Mouse (Mus musculus) MEL-GATA-1-ER (cell line): Measurements from ENCODE around the gene Gsap.
A peak's percentile ranks its signal among the peaks of the same experiment; 100 is the strongest.
"Not testable (repeated sequence)": the region's sequence is repeated elsewhere in the genome, so short reads cannot be mapped to it uniquely, and the experiment has no call there.

Source experiments
- DNase-seq: peaks from one replicate; pipeline ENCODE4 v3.0.0-alpha.2; 2012; ENCODE audit warnings: low read depth; ENCODE audit errors: extremely low read depth

Gsap gene

GRCm38 (mm10) chr5:21185764-21186685 is at the start of gene Gsap:
TSS of gene Gsap (plus strand) at chr5:21186255.
- DNase-seq = peak; percentile 53

- DNase-seq = no peak
These were observed 49.5 kb upstream of the Gsap start for GRCm38 (mm10) chr5:21136575-21136974.

- no peak for DNase-seq
These were observed 46.5 kb upstream of the Gsap start for GRCm38 (mm10) chr5:21139505-21139904.

DNA sequence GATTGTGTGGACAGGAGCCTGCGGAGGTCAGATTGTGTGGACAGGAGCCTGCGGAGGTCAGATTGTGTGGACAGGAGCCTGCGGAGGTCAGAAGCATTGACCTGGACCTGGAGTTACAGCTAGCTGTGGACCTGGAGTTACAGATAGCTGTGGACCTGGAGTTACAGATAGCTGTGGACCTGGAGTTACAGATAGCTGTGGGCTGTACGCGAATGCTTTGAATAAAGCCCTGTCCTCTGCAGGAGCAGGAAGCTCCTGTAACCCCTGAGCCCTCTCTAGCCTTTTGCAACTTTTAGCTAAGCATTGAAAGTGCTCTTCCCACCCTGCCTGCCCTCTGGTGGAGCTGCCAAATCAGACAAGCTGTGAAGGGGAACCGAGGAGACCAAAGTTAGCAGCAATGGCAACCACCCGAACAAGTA is 44.9 kb upstream of the Gsap start:
- not testable (repeated sequence) for DNase-seq

DNA sequence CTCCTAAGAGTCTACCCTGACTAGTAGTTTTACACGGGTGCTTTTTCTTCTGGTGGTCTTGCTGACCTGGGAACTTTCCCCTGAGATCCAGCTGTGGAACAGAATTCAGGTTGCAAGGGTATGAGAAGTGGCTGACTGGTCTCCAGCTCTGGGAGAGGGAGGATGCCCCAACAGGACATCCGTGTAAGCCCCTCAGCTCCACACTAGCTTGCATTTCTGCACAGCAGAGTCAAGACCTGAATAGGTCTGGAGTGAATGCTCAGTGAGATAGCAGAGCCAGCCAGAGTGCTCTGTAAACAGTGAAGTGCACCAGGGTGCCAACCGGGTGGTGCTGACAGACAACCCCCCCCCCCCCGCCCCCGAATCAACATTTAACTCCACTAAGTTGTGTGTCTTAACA is 44.4 kb upstream of the Gsap start:
- DNase-seq = no peak

DNA sequence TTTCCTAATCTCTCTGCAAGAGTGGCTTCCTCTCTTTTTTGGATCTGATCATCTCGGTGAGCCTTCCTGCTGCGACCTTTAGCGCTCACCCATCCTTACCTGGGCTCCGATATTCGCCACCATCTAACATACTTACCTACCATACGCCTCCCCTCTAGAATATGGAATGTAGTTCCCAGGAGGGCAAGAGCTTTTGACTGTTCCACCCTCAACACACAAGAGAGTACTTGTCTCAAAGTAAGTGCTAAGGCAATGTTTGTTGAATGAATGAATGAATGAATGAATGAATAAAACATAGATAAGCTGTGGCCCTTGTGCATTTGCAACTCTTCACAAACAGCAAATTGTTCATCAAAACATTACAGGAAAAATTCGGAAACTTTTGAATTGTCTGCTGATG is 43.0 kb upstream of the Gsap start:
- no peak for DNase-seq

DNA sequence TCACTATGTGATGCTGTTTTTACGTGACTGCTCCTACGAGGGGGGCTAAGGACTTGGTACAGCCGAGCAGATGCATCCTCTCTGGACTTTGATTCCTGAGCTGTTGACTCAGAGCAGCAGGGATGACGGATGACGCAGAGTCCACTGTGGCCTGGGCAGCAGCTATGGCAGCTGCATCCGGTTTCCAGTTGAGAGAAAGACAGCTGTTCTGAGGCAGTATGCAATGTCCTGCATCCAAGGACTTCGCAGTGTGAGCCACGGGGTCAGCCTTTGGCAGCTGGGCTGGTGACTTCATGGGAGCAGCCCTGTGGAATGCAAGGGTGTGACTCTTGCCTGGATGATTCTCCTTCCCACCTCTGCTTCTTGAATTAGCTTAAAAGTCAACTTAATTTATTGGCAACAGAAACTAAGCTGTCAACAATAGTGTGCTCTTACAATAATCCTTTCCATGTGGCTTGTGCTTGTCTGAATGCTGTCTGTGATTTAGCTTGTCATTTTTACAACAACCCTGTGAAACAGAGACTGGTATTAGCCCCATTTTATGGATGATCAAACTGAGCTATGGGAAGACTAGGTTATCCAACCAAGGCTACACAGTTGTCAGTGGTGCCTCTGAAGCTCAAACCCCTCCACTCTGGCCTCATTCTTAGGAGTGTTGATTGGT is 41.4 kb upstream of the Gsap start:
- DNase-seq = no peak

GRCm38 (mm10) chr5:21148358-21148757 is 37.7 kb upstream of the Gsap start:
- DNase-seq = no peak

- no peak for DNase-seq
These were observed 32.4 kb upstream of the Gsap start for GRCm38 (mm10) chr5:21153672-21154071.

DNA sequence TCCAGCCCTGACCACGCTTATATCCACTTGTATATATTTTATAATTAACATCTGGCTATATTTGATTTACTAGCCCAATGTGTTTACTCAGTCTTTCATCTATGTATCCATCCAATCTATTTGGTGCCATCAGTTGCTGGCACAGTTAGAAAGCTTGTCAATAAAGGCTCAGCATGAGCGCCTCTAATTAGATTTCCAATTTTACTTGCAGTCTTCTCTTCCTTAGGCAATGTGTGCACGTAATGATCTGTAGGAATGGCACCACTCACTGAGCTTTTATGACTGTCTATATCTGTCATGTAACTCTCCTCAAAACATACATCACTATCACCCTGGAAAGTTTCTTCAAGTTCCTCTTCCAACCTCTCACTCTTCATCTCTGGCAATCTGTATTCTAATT is 29.3 kb upstream of the Gsap start:
- DNase-seq = no peak

GRCm38 (mm10) chr5:21159536-21159935 is 26.5 kb upstream of the Gsap start:
- DNase-seq = no peak

- no peak for DNase-seq
These were observed 25.3 kb upstream of the Gsap start for GRCm38 (mm10) chr5:21160781-21161180.

DNA sequence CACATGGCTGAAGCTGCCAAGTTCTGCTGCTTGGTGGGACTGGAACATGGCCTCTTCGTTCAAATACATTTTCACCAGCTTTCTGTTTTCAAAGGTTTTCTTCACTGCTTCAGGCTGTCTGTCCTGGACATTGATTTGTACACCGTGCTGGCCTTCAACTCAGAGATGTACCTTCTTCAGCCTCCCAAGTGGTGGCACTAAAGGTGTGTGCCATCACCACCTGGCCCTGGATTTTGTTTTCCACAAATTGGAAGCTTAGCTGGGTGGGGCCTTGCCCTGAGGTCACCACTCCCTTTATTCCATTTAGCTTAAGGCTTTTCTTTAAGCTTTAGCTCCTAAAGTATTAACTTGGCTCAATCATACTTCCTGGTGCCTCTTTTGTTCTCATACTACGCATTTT is 22.6 kb upstream of the Gsap start:
- no peak for DNase-seq

DNA sequence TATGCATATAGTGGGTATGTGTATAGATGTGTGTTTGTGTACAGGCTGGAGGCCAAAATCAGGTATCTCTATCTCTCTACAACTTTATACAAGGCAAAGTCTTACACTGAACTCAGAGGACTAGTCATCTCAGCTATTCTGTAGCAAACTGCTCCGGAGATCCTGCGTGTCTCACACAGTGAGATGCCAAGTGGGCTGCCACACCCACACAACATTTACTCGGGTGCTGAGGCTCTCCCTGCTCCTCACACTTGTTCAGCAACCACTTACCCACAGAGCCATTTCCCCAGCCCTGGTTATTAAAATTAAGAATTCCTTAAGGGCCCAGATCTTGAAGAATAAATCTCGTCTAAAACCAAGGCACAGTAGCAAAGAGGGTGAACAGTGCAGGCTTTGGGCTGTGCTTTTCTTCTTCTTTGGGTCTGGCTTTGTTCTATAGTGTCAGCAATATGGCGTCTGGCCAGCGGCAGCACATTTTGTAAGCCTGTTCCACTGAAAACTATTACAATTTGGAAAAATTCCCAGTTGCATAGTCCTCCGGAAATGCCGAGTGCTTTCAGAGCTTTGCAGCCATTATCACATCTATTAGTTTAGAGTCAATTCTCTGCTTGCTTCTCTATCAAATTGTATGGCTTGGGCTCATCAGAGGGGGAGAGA is 17.2 kb upstream of the Gsap start:
- DNase-seq = no peak

DNA sequence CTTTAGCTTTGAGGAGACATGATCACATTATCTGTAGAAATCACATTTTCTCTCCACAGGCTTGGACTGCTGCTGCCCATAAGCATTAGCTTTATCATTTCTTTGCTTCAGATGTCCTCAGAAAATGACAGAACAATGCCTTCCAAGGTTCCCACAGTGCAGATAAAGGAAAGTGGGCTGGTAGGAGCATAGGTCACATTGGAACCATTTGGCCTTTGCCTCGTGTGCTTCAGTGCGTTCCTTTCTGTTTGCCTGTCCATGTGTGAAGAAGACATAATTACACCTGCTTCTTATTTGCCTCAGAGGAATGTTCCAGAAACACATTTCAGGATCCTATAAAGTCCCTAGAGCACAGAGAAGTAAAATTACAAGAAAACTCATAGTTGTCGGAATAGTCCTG is 16.7 kb upstream of the Gsap start:
- no peak for DNase-seq

DNA sequence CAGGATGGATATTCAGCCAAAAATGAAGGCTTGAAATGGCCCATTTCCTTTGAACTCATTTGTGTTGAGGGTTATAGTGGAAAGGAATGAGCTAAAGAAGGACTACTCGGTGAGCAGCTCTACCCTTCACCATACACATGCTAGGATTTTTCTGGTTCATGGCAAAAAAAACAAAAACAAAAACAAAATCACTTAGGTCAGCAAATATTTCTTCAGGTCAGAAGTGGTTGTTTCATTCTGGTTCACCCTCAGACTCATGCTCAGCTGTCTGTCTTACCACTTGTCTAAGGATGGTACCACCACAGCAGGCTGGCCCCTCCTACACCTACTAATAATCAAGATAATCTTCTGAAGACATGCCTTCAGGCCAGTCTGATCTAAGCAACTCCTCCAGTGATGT is 16.2 kb upstream of the Gsap start:
- no peak for DNase-seq

DNA sequence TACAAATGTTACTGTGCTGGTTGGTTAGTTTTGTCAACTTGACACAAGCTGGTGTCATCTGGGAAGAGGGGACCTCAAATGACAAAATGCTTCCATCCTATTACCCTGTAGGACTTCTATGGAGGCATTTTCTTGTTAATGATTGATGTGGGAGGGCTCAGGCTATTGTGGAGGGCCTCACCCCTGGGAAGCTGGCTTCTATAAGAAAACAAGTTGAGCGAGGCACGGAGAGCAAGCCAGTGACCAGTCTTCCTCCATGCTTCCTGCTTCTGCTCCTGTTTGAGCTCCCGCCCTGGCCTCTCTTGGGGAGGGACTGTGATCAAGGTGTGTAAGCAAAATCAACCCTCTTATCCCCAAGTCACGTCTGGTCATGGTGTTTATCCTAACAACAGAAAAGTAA is 15.6 kb upstream of the Gsap start:
- DNase-seq = no peak

GRCm38 (mm10) chr5:21170898-21171297 is 15.2 kb upstream of the Gsap start:
- DNase-seq = no peak

DNA sequence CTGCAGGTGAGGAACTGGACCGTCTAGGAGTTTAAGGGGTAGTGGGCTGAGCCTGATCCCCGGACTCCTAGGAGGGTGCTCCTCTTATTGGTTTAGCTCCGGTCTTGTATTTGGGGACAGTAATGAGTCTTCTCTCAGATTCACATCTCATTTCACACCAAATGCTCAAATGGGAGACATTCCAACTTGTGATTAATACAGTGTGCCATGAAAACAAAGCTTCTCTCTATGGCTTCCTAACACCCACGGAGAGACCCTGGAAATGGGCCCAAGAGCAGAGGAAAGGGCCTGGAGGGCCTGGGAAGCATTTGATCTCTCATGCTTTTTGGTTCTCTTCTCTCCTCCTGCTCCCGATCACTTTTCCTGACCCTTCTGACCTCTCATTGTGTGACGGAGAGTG is 14.7 kb upstream of the Gsap start:
- DNase-seq = no peak

DNA sequence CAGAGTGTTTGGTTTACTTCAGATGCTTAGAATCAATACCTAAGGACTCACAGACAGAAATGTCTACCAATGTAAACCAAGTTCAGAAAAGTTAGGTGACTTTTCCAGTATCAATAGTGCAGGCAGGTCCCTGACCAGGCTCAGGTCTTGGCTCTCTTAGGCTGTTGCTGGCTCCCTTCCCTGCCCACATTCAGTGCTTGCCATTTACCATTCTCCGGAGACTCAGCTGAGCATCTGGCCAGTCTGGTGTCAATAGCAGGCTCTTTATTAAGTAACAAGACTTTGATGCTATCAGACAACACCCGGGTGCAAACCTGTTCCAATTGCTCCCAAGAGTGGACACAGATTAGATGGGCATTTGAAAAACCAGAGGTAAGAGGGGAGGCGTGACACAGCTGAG is 13.7 kb upstream of the Gsap start:
- no peak for DNase-seq

DNA sequence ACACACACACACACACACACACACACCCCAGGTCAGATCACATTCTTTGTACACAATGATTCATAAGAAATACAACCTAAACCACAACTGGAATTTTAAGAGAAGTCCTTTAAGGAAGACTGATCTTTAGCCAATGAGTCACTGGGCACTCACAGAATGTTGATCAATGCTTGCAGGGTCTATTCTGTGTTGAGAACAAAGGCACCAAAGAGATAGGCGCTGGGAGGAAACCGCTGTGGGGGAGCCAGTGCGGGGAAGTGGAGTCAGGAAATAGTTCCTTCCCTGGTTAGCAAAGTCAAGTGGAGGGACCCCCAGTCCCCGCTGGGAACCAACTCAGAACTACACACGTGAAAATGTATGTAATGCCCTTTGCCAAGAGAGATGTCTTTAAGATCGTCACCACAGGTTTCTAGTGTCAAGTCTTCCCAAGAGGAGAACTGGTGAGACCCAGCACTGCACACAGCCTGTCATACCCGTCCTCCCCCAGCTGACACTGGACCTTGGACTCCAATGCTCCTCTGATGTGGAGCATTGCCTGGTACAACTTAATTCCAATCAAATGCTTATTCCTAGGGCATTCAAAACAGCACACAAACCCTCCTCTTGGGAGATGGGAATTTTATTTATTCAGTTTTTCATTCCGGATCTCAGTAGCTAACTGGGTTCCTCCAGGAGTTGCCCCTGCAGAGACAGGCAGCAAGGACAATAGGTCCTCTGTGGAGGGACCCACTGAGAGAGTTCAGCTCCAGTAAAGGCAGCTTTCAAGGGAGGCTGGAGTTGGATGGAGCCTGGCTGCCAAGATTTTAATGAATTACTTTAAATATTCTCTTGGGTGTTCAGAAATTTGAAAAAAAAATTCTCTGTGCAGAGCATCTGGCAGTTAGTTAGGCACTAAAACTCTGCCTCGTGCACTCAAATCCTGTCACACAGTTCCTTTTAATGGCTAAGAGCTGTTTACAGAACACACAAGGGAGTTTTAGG is 10.6 kb upstream of the Gsap start:
- no peak for DNase-seq
